Mouse (Mus musculus) C2C12 (cell line): ENCODE data around the gene Man1b1.

Experiments used
- CEBPB ChIP-seq: IDR thresholded peaks from one replicate; pipeline ENCODE4 v1.6.1; 2011; ENCODE audit warnings: low read depth, mild to moderate bottlenecking, control low read depth, moderate library complexity
- CTCF ChIP-seq: IDR thresholded peaks from one replicate; pipeline ENCODE4 v1.5.1; 2011; ENCODE audit not compliant: control insufficient read depth, insufficient read depth, insufficient read length
- FOSL1 ChIP-seq: IDR thresholded peaks from one replicate; pipeline ENCODE4 v1.8.0; 2011; ENCODE audit warnings: mild to moderate bottlenecking, low read length; ENCODE audit not compliant: poor library complexity, insufficient read depth, severe bottlenecking
- MAX ChIP-seq: IDR thresholded peaks from one replicate; pipeline ENCODE4 v1.6.1; 2011; ENCODE audit warnings: mild to moderate bottlenecking, control low read depth
- MYOD1 ChIP-seq: IDR thresholded peaks from one replicate; pipeline ENCODE4 v1.6.1; 2011; ENCODE audit warnings: low read depth; ENCODE audit not compliant: control insufficient read depth, insufficient read length
- MYOG ChIP-seq: IDR thresholded peaks from one replicate; pipeline ENCODE4 v1.6.1; 2011; ENCODE audit not compliant: control insufficient read depth, insufficient read length; ENCODE audit errors: extremely low read depth
- USF1 ChIP-seq: IDR thresholded peaks from one replicate; pipeline ENCODE4 v1.6.1; 2011; ENCODE audit warnings: low read depth, mild to moderate bottlenecking, control low read depth, moderate library complexity

DNA sequence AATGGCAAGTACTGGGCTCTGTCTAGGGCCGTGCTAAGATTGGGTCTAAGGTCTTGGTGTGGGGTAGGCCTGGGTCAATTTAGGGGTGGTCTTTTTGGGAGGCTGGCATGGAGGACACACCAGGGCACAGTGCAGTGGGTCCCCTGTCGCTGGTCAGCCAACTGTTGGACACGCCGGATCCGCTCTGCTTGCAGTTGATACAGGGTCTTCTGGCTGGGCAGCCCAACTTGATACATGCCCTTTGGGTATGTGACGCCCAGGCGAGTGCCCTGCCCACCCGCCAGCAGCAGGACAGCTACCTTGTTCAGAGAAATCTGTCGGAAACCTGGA lies 32.6 kb downstream of the Man1b1 start:
- TF ChIP-seq MAX (no peak), CTCF (no peak), USF1 (no peak), CEBPB (no peak), MYOG (no peak), FOSL1 (no peak), MYOD1 (no peak)
